Mouse (Mus musculus) kidney, postnatal 10 days (tissue): Measurements from ENCODE around the gene Ddx19a.
A peak's percentile ranks its signal among the peaks of the same experiment; 100 is the strongest.
"Not testable (repeated sequence)": the region's sequence is repeated elsewhere in the genome, so short reads cannot be mapped to it uniquely, and the experiment has no call there.

ENCODE experiments used
- DNase-seq: peaks from one replicate; pipeline ENCODE4 v3.0.0; 2021; ENCODE audit warnings: mixed read lengths

Gene Ddx19a

GRCm38 (mm10) chr8:110997547-110998531, at the start of gene Ddx19a:
Gene Ddx19a, minus strand, starts transcription at chr8:110997800.
- peak; percentile 93 for DNase-seq

- no peak for DNase-seq
Observed at GRCm38 (mm10) chr8:111044003-111044734, 46.6 kb upstream of the Ddx19a start.

GRCm38 (mm10) chr8:111042546-111042945, 44.9 kb upstream of the Ddx19a start:
- DNase-seq = no peak

DNA sequence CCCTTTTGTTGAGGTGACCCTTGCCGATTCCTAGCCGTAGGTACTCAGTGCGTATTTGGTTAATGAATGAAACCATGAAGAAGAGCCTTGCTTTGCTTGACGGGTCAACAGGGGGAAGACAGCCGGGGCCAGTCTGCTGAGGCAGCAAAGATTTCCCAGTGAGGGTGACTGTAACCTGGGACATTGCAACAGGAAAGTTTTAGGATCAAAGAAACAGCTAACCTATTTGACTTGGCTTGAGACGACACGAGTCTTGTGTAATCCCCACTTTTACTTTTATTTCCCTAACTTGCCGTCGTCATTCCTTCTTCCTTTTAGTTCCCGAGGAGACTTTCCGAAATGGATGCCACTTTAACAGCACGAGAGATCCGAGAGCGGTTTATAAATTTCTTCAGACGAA, 39.0 kb upstream of the Ddx19a start:
- no peak for DNase-seq

- DNase-seq = peak; percentile 55
Observed at GRCm38 (mm10) chr8:111034276-111034675, 36.7 kb upstream of the Ddx19a start.

DNA sequence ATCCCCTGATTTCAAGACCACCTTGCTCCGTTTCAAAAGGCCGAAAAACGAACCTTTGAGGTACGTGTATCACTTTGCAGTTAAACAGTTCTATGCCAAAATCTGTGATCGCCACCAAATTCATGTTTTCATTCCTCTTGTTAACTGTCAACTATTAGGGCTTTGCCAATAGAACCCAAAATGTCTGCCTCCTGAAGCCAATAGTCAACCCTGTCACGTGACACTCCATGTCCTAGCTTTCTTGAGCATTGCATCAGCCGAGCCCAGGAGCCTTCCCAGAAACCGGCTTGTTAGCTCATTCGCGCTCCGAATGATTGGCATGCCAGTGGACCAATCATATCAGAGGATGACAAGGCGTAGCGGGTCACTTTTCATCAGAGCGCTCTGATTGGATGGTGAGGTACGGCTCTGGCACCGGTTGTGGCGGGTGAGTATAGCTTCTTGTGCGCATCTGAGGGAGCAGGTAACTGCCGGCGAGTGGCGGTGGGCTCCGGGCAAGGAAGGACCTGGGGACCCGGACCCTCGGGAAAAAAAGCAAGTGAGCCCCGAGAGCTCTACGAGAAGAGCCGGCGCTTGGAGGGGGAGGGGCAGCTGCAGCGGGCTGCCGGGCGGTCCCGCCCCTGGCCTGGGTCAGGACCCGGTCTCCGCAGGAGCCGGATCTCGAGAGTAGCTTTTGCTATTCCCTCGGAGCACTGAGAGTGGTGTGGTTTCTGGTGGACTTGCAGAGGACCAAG, 36.0 kb upstream of the Ddx19a start:
- DNase-seq = peak; percentile 98

- no peak for DNase-seq
Observed at GRCm38 (mm10) chr8:111032916-111033315, 35.3 kb upstream of the Ddx19a start, which contains the start of gene Aars. Gene Aars, plus strand, starts transcription at chr8:111033144.

DNA sequence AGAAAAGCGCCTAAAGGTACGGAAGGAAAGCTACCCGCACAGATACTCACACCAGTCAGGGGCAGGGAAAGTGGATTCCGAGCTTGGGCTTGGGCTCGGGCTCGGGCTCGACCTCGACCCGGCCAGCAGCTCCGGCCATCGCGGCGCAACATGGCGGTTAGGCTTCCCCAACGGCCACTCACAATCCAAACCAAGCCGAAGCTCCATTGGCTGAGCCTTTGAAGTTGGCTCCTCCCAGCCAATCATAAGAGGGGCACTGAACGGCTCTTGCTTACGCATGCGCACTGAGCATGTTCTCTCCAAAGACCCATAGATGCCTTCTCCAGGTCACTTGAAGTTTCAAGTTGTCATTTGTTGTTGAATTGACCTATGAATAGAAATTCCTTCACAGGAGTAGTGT, 34.0 kb upstream of the Ddx19a start, which contains the start of gene Ddx19b:
Gene Ddx19b (minus strand): TSS at position 180 of the 400 bp plus-strand sequence.
- no peak for DNase-seq

DNA sequence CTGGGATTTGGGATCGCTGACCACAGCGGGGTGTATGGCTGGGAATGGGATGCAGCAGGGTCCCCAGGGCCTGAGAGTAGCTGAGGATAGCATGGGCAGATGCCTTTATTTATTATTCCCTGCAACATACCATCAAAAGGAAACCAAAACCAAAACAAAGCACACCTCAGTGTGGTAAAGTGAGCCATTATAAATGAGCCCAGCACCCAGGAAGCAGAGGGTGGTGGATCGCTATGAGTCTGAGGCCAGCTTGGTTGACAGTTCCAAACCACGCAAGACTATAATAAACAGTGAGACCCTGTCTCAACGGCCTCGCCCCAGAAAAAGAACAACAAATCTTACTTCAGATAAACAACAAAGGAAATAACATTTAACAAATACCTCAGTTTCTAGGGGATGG, 32.4 kb upstream of the Ddx19a start:
- DNase-seq = no peak

DNA sequence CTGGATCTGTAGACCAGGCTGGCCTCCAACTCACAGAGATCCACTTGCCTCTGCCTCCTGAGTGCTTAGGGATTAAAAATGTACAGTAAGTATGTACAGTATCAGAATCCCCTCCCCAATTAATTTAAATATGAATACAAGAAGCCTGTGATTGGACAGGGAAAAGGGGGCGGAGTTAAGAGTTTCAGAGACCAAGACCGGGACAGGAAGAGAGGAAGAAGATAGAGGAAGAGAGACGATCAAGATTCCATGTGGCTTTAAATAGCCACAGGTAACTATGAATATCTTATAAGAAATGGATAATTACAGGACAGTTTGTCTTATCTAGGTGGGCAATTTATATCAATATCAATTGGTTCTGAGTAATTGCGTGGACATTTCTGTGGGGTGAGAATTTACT, 32.0 kb upstream of the Ddx19a start:
- no peak for DNase-seq

GRCm38 (mm10) chr8:111027391-111027937, 29.9 kb upstream of the Ddx19a start:
- peak; percentile 93 for DNase-seq

GRCm38 (mm10) chr8:111026609-111027008, 29.0 kb upstream of the Ddx19a start:
- DNase-seq = not testable (repeated sequence)

GRCm38 (mm10) chr8:111010230-111010991, 12.8 kb upstream of the Ddx19a start:
- DNase-seq = not testable (repeated sequence)

- no peak for DNase-seq
Observed at GRCm38 (mm10) chr8:110996641-110997430, 764 bp downstream of the Ddx19a start.

GRCm38 (mm10) chr8:110990017-110990416, 7.6 kb downstream of the Ddx19a start:
- no peak for DNase-seq

DNA sequence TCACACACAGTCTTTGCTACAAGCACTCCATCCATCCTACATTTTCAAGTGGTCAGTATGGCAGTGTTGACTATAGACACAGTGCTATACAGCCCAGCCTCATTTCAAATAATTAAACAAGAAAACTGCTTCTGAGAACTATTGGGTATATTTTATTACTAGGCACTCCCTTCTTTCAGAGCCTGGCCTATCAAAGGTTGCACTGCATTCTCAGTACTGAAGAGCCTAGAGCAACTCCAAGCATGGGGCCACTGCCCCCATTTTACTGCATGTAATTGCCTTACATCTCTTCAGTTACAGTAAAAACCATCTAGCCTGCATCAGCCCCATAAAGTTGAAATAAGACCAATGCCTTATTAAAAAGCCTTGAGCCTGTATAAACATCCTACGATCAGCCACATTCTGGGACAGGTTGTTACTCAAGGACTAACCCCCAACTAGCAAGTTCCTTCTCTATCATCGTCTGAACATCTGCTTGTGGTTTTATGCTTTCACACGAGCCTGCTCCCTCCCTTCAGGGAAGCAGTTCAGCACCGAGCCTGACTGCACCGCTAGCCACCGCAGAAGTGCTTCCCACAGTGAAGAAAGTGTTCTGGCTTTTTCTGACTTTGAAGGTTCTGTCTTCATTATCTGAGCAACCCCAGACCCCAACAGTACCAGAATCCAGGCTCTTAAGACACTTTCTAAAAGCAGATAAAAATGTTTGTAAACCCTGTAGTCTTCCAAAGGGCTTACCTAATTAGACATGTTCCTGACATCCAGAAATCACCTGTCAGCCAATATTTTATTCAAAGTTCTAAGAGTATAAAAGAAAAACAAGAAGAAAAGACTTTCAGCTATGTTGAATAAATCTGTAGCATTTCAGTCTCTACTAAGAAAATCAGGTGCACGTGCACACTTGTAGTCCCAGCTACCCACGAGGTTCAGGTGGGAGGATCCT, 9.5 kb downstream of the Ddx19a start:
- DNase-seq = no peak

- DNase-seq = no peak
Observed at GRCm38 (mm10) chr8:110981304-110981703, 16.3 kb downstream of the Ddx19a start.

DNA sequence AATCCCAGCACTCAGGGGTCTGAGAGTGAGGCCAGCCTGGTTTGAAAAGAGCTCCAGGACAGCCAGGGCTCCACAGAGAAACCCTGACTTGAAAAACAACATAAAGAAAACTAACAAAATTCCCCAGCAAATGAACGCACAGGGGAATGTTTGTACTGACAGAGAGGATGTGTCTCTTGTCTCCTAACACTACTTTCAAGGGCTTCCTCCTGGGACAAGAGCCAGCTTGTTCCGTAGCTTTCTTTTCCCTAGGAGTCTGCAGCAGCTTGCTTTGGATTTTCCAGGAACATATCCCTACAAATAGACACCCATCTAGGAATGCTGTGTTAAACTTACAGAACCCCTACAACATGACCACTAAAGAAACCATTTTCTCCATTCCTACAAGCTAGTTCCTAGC, 19.6 kb downstream of the Ddx19a start:
- DNase-seq = not testable (repeated sequence)

DNA sequence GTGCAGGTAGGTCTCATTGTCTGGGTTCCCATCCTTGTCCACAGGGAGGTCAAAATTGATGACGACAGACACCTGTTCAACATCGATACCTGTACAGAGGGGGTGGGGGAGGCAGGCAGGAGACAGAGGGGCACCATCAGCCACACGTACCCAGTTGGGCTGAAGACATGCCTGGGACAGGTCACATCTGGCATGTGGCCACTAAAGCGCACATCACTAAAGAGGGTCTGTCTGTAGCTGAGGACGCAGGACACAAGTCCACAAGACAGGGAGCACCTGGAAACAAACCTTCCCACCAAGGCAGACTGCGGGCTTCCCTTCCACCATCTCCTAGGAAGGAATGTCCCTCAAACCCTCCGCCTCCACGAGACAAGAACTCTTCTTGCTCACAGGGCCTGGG, 21.1 kb downstream of the Ddx19a start:
- DNase-seq = not testable (repeated sequence)
